Mouse (Mus musculus) spleen, adult 2 months (tissue): ENCODE measurements around the gene Col6a2.

Experiments used
- CTCF ChIP-seq: fragments of 200-500 bp; IDR thresholded peaks from 2 replicates; pipeline ENCODE4 v1.5.1; 2011; ENCODE audit warnings: mild to moderate bottlenecking, inconsistent platforms; ENCODE audit not compliant: insufficient read depth, insufficient read length, insufficient replicate concordance; ENCODE audit errors: extremely low read depth
- POLR2A ChIP-seq: fragments of 200-500 bp; IDR thresholded peaks from 2 replicates; pipeline ENCODE4 v1.6.1; 2011; ENCODE audit warnings: low read depth, low read length, inconsistent platforms

DNA sequence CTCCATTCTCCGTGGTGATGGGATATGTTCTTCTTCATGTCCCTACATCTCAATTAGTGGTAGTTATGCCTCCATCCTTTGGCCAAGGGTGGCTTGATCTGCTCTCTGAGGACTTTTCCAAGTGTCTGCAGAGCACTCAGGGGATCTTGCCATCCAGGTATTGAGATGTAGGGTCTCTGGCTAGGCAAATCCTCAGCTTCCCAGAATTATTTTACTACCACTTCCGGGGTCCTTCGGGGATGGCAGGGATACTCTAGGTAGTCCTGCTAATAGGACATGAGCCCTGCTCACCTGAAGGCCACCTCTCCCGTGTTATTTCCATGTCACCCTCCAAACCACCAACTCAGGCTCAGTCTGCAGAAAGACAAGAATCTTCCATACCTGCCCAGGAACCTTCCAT lies 13.2 kb upstream of the Col6a2 start:
- TF ChIP-seq CTCF (no peak), POLR2A (no peak)
